Mouse (Mus musculus) hindbrain, embryonic 13.5 days (tissue): ENCODE measurements around the gene Zfp428. TPM values are rescaled to one million over a fixed set of nuclear protein-coding genes. Genes with fewer than 3 reads are reported as not detected.
"Not testable (repeated sequence)": the region's sequence is repeated elsewhere in the genome, so short reads cannot be mapped to it uniquely, and the experiment has no call there.

Experiments used
- ATAC-seq: fragments of 200-750 bp; cut with Nextera tagmentation; 2 replicates; pipeline ENCODE4 v1.8.0; 2017; ENCODE audit warnings: moderate TSS enrichment; ENCODE audit not compliant: low FRiP score
- H3K27ac ChIP-seq: fragments of 300-500 bp; sonication (generic); 2 replicates; pipeline ENCODE4 v1.5.1; 2015; ENCODE audit warnings: inconsistent platforms, mild to moderate bottlenecking, moderate library complexity
- H3K27me3 ChIP-seq: fragments of 300-500 bp; sonication (generic); 2 replicates; pipeline ENCODE4 v1.6.1; 2015; ENCODE audit warnings: mild to moderate bottlenecking, inconsistent platforms
- H3K36me3 ChIP-seq: fragments of 300-500 bp; sonication (generic); 2 replicates; pipeline ENCODE4 v1.6.1; 2015; ENCODE audit warnings: mild to moderate bottlenecking, inconsistent platforms
- H3K4me1 ChIP-seq: fragments of 300-500 bp; sonication (generic); replicated peaks from 2 replicates; pipeline ENCODE4 v1.6.1; 2015; ENCODE audit warnings: inconsistent platforms
- H3K4me2 ChIP-seq: fragments of 300-500 bp; sonication (generic); 2 replicates; pipeline ENCODE4 v1.6.1; 2015; ENCODE audit warnings: inconsistent platforms, mild to moderate bottlenecking, moderate library complexity
- H3K4me3 ChIP-seq: fragments of 300-500 bp; sonication (generic); 2 replicates; pipeline ENCODE4 v1.5.1; 2015; ENCODE audit warnings: mild to moderate bottlenecking, inconsistent platforms
- H3K9ac ChIP-seq: fragments of 300-500 bp; sonication (generic); 2 replicates; pipeline ENCODE4 v1.6.1; 2015; ENCODE audit warnings: mild to moderate bottlenecking, inconsistent platforms
- H3K9me3 ChIP-seq: fragments of 300-500 bp; sonication (generic); 2 replicates; pipeline ENCODE4 v1.6.1; 2016; ENCODE audit warnings: inconsistent platforms
- WGBS: fragments of 180-500 bp; shearing (Covaris S2); methylation state at CpG from one replicate; pipeline ENCODE4 v1.1.7; 2015; 5-methylcytosine and 5-hydroxymethylcytosine counted together
- polyA plus RNA-seq: library from polyadenylated mRNA; unstranded; fragments of >200 nt; fragmentation: Nextera tagmentation; extraction: Ambion mirVana; gene quantifications from 2 replicates; pipeline ENCODE4 v1.2.1, GENCODE M21; 2015

Zfp428 gene
- polyA plus RNA-seq, 1 experiment from 2014 or later = 270 TPM

DNA sequence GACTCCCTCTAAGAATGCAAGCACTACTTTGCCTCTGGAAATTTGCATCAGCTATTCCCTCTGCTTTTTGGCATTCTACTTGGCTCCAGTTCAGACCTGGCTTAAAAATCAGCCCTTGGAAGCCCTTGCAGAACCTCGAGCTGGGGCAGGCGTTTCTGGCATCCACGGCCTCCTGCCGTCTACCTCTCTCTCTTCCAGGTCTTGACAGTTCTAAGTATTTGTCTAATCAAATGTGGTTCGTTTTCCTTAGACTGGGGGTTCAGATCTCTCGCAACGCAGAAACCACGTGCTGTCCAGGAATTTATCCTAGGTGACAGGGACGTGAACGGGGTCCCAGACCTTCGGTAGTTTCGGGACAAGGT is 349 bp upstream of the Zfp428 start:
- WGBS = 0% methylated on average over 12 of the region's 12 CpGs
- ATAC-seq = no peak

DNA sequence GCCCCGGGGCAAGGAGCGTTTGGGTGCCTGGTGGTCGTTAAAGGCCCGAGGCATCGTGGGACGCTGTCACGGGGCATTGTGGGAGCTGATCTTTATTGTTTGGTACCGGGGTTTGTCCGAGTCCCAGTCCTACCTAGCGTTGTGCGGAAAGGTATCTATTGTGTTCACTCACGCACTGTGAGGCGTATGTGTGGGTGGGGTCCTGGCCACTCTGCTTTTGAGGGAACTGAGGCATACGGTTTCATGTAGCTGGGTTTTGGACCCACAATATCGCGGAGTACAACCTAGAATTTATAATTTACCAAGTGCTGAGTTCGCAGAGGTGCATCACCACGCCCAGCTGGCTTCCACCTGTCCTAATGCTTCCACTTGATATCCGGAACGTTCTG is 914 bp downstream of the Zfp428 start:
- Histone ChIP-seq H3K36me3 (peaks cover 33% of the 10 kb centered on the region), H3K27me3 (no peaks in the 10 kb centered on the region), H3K9me3 (no peaks in the 10 kb centered on the region), H3K27ac (peak overlapping the region; percentile 100), H3K4me2 (peak overlapping the region; percentile 69), H3K4me1 (peaks cover 75% of the 10 kb centered on the region), H3K9ac (peak overlapping the region; percentile 90), H3K4me3 (peak overlapping the region; percentile 61)
- ATAC-seq = peak; percentile 8; the same call in 1 of the 2 replicates
- 2% methylated on average over 20 of the region's 20 CpGs for WGBS

More for the DNA sequence above, 349 bp upstream of the Zfp428 start:
- no peaks in the 10 kb centered on the region for H3K9me3 ChIP-seq
- no peaks in the 10 kb centered on the region for H3K27me3 ChIP-seq
- H3K4me2 ChIP-seq = peak overlapping the region; percentile 69
- peaks cover 64% of the 10 kb centered on the region for H3K4me1 ChIP-seq
- H3K36me3 ChIP-seq = peaks cover 33% of the 10 kb centered on the region
- H3K27ac ChIP-seq = peak overlapping the region; percentile 100
- H3K4me3 ChIP-seq = peak overlapping the region; percentile 61
- H3K9ac ChIP-seq = peak overlapping the region; percentile 90

DNA sequence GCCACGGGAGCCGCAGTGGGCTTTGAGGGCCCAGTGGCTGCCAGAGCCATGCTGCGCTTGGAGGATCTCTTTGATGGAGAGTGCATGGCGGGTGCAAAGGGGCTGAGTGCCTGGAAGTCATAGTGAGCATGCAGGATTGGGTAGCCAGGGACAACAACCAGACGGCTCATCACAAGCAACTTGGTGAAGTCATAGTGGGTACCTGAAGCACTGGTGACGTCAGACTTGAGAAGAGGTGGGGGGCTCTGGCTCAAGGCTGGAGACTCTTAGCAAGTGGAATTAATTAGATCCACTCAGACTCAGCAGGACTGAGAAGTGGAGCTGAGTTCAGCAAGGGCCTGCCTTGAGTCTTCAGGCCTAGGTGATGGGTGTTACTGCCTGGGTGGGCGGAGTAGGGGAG is 5.5 kb downstream of the Zfp428 start, which contains the start of gene AC161166.1:
Gene AC161166.1, minus strand, starts transcription at position 101 of the 400 bp plus-strand sequence.
- H3K9ac ChIP-seq = peak within 1 kb of the TSS; percentile 2; the same call in 1 of the 2 replicates
- H3K36me3 ChIP-seq = peaks cover 63% of the 10 kb centered on the region
- peaks cover 49% of the 10 kb centered on the region for H3K4me1 ChIP-seq
- WGBS = 95% methylated on average over 7 of the region's 7 CpGs
- H3K9me3 ChIP-seq = no peaks in the 10 kb centered on the region
- H3K27me3 ChIP-seq = no peaks in the 10 kb centered on the region
- no peak within 1 kb of the TSS for H3K4me2 ChIP-seq
- no peak within 1 kb of the TSS for H3K27ac ChIP-seq
- no peak for ATAC-seq
- H3K4me3 ChIP-seq = no peak within 1 kb of the TSS

DNA sequence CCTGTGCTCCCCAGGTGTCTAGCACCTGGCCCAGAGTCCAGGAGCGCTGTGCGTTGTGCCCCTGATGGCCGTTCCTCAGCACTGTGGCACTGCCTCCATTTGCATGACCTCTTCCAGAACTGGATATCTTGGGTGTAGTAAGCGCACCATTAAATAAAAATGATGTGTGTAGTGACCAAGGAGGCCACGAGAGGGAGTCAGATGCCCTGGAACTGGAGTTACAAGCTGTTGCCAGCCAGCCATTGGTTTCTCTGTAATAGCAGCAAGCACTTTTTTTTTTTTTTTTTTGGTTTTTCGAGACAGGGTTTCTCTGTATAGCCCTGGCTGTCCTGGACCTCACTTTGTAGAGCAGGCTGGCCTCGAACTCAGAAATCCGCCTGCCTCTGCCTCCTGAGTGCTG is 9.5 kb downstream of the Zfp428 start:
- peaks cover 19% of the 10 kb centered on the region for H3K4me1 ChIP-seq
- not testable (repeated sequence) for H3K4me3 ChIP-seq, H3K9me3 ChIP-seq, ATAC-seq, H3K4me2 ChIP-seq, H3K27me3 ChIP-seq, H3K9ac ChIP-seq, H3K27ac ChIP-seq
- 65% methylated on average over 8 of the region's 8 CpGs for WGBS
- peaks cover 73% of the 10 kb centered on the region for H3K36me3 ChIP-seq

DNA sequence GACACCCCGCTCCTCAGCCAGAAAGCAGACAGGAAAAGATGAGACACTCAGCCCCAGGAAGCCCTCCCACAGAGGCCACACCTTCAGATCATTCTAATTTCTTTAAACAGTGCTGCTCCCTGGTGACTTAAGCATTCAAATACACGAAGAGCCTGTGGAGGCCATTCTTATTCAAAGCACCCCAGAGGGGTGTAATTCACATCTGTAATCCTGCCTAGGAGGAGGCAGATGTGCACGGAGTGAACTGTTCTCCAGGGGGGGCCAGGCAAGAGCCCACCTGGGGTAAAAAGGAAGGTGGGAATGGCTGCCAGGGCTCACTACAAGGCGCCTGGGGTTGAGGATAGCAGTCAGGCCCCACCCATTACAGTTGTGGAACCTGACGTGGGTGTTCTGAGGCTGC is 10.3 kb downstream of the Zfp428 start:
- H3K9ac ChIP-seq = no peak overlapping the region
- peaks cover 68% of the 10 kb centered on the region for H3K36me3 ChIP-seq
- H3K27me3 ChIP-seq = no peaks in the 10 kb centered on the region
- no peak overlapping the region for H3K4me2 ChIP-seq
- no peak overlapping the region for H3K4me3 ChIP-seq
- no peak for ATAC-seq
- H3K9me3 ChIP-seq = no peaks in the 10 kb centered on the region
- peaks cover 12% of the 10 kb centered on the region for H3K4me1 ChIP-seq
- H3K27ac ChIP-seq = 0 out of 2 replicates have a peak overlapping the region, but pooled peaks have one; percentile 44
- 41% methylated on average over 5 of the region's 5 CpGs for WGBS

DNA sequence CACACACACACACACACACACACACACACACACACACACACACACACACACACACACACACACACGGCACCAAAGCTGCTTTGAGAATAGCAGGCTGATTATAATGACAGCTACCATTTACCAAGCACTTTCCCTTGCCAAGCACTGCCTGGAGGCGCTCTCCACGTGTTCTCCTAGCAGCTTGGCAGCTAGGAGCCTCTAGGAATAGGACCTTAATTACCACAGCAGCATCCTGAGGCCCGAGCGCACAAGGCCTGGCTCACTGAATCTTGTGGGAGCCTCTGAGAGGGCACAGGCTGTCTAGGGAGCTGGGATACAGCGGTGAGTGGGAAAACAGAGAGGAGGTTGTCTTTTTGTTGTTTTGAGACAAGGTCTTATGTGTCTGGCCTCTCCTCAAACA is 10.8 kb downstream of the Zfp428 start:
- peak overlapping the region; percentile 51; the same call in 1 of the 2 replicates for H3K9ac ChIP-seq

DNA sequence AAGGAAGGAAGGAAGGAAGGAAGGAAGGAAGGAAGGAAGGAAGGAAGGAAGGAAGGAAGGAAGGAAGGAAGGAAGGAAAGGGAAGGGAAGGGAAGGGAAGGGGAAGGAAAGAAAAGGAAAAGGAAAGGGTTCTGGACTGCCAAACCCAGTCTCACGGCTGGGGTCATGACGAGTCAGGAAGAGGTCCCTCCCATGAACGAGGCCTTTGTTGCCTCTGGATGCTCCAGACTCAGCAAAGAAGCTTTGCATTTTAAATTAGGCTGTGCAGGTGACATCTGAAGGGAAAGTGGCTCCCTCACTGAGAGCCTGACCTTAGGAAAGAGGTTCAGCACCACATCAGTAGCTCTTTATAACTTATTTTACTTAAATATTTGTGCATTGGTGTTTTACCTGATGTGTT is 12.3 kb downstream of the Zfp428 start:
- Histone ChIP-seq H3K4me2 (no peak overlapping the region), H3K4me1 (peaks cover 4% of the 10 kb centered on the region; the same call in 1 of the 2 replicates), H3K9ac (no peak overlapping the region), H3K27me3 (peaks cover 6% of the 10 kb centered on the region; the same call in 1 of the 2 replicates), H3K4me3 (no peak overlapping the region), H3K27ac (no peak overlapping the region), H3K36me3 (peaks cover 48% of the 10 kb centered on the region), H3K9me3 (no peaks in the 10 kb centered on the region)
- ATAC-seq = no peak
- 40% methylated on average over 3 of the region's 3 CpGs for WGBS

More for the DNA sequence above, 10.8 kb downstream of the Zfp428 start:
- Histone ChIP-seq H3K9me3 (no peaks in the 10 kb centered on the region), H3K4me1 (peaks cover 7% of the 10 kb centered on the region; the same call in 1 of the 2 replicates), H3K27me3 (no peaks in the 10 kb centered on the region), H3K4me3 (no peak overlapping the region), H3K4me2 (no peak overlapping the region), H3K36me3 (peaks cover 62% of the 10 kb centered on the region), H3K27ac (peak overlapping the region; percentile 72)
- ATAC-seq = no peak
- WGBS = 43% methylated on average over 6 of the region's 6 CpGs

DNA sequence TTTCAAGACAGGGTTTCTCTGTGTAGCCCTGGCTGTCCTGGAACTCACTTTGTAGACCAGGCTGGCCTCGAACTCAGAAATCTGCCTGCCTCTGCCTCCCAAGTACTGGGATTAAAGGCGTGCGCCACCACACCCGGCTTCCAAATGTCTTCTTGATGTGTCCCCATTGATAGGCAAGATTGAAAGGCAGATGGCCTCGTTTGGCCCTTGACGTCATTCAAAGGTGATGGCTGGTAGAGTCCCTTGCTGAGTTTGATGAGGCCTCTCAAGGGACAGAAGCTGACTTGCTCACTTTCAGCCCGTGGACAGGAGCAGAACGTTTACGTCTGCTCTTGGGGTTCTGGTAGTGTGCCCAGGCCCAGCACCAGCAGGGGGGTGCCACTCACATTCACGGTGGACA is 13.2 kb downstream of the Zfp428 start:
- H3K4me2 ChIP-seq, ATAC-seq, H3K9ac ChIP-seq, H3K27me3 ChIP-seq, H3K9me3 ChIP-seq, H3K4me1 ChIP-seq, H3K27ac ChIP-seq, H3K4me3 ChIP-seq: not testable (repeated sequence)
- H3K36me3 ChIP-seq = peaks cover 39% of the 10 kb centered on the region
- WGBS = 85% methylated on average over 10 of the region's 10 CpGs

DNA sequence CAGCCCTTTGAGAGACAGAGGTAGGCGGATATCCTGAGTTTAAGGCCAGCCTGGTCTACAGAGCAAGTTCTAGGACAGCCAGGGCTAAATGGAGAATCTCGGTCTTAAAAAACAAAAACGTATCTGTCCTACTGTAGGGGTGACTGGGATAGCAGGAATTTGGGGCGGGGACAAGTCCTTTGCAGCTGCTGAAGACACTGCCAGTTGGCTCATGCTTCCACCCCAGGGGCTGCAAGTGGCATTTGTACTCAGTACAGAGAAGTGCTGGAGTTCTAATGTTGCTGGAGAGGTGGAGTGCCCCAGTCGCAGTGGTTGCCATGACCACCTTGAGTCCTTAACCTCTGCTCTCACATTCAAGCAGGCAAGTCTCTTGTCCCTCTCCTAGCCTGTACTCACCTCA is 16.0 kb downstream of the Zfp428 start:
- no peak overlapping the region for H3K9ac ChIP-seq
- H3K27ac ChIP-seq = no peak overlapping the region
- H3K4me2 ChIP-seq = no peak overlapping the region
- peaks cover 19% of the 10 kb centered on the region for H3K36me3 ChIP-seq
- H3K9me3 ChIP-seq = no peaks in the 10 kb centered on the region
- H3K27me3 ChIP-seq = peaks cover 6% of the 10 kb centered on the region; the same call in 1 of the 2 replicates
- 70% methylated on average over 5 of the region's 5 CpGs for WGBS
- no peak overlapping the region for H3K4me3 ChIP-seq
- no peaks in the 10 kb centered on the region; the same call in 1 of the 2 replicates for H3K4me1 ChIP-seq
- no peak for ATAC-seq

DNA sequence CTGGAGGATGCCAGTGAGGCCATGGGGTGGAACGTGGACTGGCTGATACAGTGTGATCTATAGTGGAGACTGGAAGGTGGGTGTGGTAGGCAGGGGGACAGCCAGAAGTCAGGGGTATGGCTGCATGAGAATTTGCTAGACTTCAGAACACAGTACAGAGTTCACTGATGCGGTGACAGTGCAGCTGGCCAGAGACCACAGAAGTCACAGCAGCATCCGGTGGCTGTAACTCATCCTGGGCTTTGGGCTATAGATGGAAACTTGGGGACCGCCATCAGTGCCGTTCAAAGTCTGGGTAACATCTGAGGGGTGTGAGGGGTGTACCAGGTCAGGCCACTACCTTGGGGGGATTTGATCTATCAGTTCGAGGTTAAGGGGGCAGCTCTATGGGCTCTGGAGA is 16.9 kb downstream of the Zfp428 start:
- H3K27me3 ChIP-seq = peaks cover 6% of the 10 kb centered on the region; the same call in 1 of the 2 replicates
- H3K9ac ChIP-seq = no peak overlapping the region
- 92% methylated on average over 6 of the region's 6 CpGs for WGBS
- no peaks in the 10 kb centered on the region for H3K9me3 ChIP-seq
- no peak for ATAC-seq
- H3K4me1 ChIP-seq = no peaks in the 10 kb centered on the region; the same call in 1 of the 2 replicates
- H3K4me2 ChIP-seq = no peak overlapping the region
- no peak overlapping the region for H3K27ac ChIP-seq
- H3K36me3 ChIP-seq = peaks cover 10% of the 10 kb centered on the region
- H3K4me3 ChIP-seq = no peak overlapping the region

DNA sequence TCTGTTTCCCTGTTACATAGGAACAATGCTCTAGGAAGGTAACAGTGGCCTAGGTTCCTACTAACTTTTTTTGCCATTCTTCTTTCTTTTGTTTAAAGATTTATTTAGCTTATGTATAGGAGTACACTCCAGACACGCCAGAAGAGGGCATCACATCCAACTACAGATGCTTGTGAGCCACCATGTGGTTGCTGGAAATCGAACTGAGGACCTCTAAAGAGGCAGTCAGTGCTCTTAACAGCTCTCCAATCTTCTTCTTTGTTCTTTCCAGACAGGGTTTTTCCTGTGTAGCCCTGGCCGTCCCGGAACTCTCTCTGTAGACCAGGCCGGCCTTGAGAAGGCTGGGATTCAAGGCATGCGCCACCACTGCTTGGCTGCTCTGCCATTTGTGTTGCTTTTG is 18.2 kb downstream of the Zfp428 start:
- no peak overlapping the region for H3K4me3 ChIP-seq
- H3K4me2 ChIP-seq = no peak overlapping the region
- no peaks in the 10 kb centered on the region for H3K9me3 ChIP-seq
- no peak for ATAC-seq
- H3K9ac ChIP-seq = no peak overlapping the region
- H3K4me1 ChIP-seq = peaks cover 10% of the 10 kb centered on the region
- no peak overlapping the region for H3K27ac ChIP-seq
- H3K36me3 ChIP-seq = peaks cover 8% of the 10 kb centered on the region; the same call in 1 of the 2 replicates
- H3K27me3 ChIP-seq = peaks cover 6% of the 10 kb centered on the region; the same call in 1 of the 2 replicates
- 86% methylated on average over 6 of the region's 6 CpGs for WGBS

DNA sequence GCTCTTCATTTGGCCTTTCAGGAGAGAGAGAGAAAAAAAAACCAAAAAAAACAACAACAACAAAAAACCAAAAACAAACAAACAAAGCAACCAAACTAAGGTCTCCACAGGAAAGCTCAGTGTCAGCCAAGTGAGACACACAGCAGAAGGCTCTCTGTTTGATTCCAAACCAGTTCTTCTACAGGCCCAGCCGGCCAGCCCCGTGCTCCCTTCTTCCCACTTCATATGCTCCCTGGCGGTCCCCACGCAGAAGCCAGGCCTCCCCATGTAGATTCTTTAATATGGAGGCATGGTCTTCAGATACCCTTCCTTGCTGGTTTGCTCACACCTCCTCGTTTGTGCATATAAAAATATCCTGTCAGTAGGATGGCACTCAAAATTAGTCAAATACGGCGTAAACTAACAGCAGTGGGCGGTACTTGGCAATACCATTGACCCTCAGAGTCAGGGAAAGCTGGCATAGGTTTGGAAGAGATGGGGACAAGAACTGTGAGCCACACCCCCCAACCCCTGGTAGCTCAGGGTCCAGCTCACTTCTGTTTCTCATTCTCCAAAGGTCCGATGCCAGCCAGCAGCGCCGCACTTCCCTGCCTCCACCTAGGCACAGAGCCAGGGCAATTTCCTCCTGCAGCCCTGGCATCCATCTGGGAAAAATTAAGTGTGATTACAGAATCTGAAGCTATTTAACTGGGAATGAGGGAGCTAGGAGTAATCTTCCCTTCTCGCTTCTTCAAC is 19.0 kb downstream of the Zfp428 start:
- ATAC-seq = no peak
- Histone ChIP-seq H3K4me2 (no peak overlapping the region), H3K27me3 (peaks cover 6% of the 10 kb centered on the region; the same call in 1 of the 2 replicates), H3K9ac (no peak overlapping the region), H3K9me3 (no peaks in the 10 kb centered on the region), H3K36me3 (peaks cover 6% of the 10 kb centered on the region; the same call in 1 of the 2 replicates), H3K27ac (no peak overlapping the region), H3K4me1 (peaks cover 10% of the 10 kb centered on the region), H3K4me3 (no peak overlapping the region)
- 90% methylated on average over 12 of the region's 12 CpGs for WGBS
